Mouse (Mus musculus) C2C12 (cell line): Measurements from ENCODE around the gene Tbc1d8.

Experiments used
- CEBPB ChIP-seq: IDR thresholded peaks from one replicate; pipeline ENCODE4 v1.6.1; 2011; ENCODE audit warnings: low read depth, mild to moderate bottlenecking, control low read depth, moderate library complexity
- CTCF ChIP-seq: IDR thresholded peaks from one replicate; pipeline ENCODE4 v1.5.1; 2011; ENCODE audit not compliant: control insufficient read depth, insufficient read depth, insufficient read length
- MAX ChIP-seq: IDR thresholded peaks from one replicate; pipeline ENCODE4 v1.6.1; 2011; ENCODE audit warnings: mild to moderate bottlenecking, control low read depth
- MYOG ChIP-seq: IDR thresholded peaks from one replicate; pipeline ENCODE4 v1.6.1; 2011; ENCODE audit not compliant: control insufficient read depth, insufficient read length; ENCODE audit errors: extremely low read depth

DNA sequence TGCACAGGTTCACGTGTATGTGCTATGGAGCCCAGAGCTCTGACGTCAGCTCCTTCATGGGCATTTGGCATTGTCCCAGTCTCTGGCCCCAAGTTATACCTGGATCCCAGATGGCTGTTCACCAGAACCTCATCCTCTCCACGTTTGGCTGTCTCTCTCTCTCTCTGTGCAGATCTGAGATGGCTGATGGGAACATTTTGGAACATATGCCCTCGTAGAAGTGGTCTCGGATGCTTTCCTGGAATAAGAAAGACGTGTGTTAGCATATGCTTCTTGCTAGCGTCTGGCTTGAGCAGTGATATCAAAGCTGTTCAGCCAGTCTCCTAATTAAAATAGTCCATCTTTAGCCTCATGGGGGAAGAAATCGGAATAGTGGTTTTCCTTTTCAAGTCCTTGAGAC is 141.8 kb downstream of the Tbc1d8 start:
- TF ChIP-seq CTCF = no peak
- TF ChIP-seq CEBPB = no peak
- no peak for TF ChIP-seq MAX
- no peak for TF ChIP-seq MYOG
